Mouse (Mus musculus) heart, postnatal 25 days (tissue): ENCODE measurements around the gene Mdh1. TPM values are rescaled to one million over a fixed set of nuclear protein-coding genes. Genes with fewer than 3 reads are reported as not detected.
"Not testable (repeated sequence)": the region's sequence is repeated elsewhere in the genome, so short reads cannot be mapped to it uniquely, and the experiment has no call there.

Experiments
- DNase-seq: peaks from one replicate; pipeline ENCODE4 v3.0.0; 2022; ENCODE audit warnings: low spot score
- intact Hi-C: fragments of 180-260 bp; cut with DNase I; formaldehyde crosslinking; loops from one replicate; pipeline ENCODE4 v1.15.1; 2025
- microRNA-seq: library from miRNA; unstranded; fragments of <30 nt; microRNA quantifications from one replicate; pipeline ENCODE4 v1.2.0, GENCODE M21; 2022
- total RNA-seq, 2 experiments: library from RNA; stranded (reverse); gene quantifications; 2 replicates each; pipeline ENCODE4 v1.2.3; 2021

Gene Mdh1
- total RNA-seq, 2 experiments from 2014 or later: 2,362 to 2,650 TPM

DNA sequence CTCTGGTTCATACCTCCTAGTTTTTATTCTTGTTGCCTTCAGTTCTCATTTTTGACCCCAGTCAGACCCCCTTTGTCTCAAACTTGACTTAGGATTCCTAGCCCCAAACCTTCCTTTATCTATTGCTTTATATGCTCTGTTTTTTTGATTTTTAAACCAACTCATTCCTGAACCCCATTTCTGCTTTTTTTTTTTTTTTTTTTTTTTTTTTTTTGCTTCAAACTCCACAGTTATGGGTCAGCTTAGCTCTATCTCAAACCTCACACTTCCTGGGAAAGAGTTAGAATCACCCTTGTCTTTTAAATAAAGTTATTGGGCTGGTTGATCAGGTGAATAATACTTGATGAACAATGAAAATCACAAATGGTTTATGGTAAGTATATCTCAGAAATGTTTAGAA is 24.6 kb downstream of the Mdh1 start:
- intact Hi-C loops: no loop called here
- no peak for DNase-seq

DNA sequence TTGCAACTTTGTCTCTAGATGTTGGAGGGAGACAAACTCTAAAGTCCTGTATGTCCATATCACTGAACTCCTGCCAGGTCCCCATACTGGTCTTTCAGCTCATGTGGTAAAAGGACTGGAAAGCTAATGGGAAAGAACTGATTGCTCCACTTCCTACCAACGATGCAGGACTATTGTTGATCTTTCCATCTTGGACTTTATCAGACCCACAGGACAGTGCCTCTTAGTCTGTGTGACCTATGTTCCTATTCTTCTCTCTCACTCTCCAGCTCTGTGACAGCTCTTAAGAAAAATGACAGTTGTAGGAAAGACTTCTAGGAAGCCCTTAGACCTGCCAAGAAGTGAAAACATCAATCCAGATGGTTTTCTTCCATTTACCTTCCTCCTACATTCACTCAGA is 25.5 kb downstream of the Mdh1 start:
- intact Hi-C loops: no loop called here
- DNase-seq: no peak

DNA sequence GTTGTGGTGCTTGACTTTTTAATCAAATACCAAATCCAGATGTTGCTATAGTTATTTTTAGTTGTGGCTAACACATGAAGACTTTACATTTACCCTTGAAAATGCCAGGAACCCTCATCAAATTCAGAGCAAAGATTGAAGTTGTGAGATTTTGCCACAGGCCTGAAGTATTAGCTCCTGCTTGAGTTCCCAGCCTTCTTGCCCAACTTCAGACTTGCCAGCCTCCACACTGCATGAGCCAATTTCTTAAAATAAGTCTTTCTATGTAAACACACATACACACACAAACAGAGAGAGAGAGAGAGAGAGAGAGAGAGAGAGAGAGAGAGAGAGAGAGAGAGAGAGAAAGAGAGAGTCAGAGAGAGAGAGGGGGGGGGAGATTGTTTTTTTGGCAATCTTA is 26.2 kb downstream of the Mdh1 start:
- intact Hi-C loops: no loop called here

DNA sequence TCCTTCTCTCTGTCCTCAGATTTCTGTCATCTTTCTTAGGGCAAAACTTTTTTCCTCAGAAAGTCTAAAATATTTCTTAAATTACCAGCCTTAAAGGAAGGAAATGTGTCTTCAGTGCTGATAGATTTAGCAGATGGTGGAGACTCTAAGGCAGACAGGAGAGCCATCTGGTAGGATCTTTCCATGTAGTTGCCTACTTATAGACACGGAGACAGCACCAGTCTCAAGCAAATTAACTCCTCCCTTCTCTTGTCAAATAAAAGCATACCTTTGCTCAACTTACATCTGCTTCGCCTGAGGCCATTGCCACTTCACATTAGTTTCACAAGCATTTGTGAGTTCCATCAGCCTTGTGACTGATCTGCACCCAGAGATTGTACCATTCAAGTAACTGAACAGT is 27.1 kb downstream of the Mdh1 start:
- intact Hi-C loops: no loop called here
- DNase-seq: no peak

More for the DNA sequence above, 26.2 kb downstream of the Mdh1 start:
- no peak for DNase-seq

DNA sequence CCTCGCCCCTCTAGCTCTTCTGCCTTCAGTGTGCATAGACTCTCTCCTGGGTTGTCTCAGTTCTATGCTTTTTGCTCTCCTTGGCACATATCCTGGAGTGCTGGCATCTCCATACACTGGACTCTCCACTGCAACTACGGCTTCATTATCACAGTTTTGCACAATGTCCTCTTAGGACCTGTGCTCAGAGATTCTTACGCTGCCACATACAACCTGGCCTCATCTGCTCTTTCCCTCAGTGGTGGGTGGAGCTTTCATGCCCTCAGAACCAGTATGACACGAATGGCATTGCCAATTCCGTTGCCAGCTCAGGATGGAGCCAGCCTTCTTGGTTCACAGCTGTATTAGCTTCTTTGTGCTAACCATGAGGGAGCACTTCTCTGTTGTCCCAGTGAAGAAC is 29.4 kb downstream of the Mdh1 start:
- no peak for DNase-seq
- intact Hi-C loops: no loop called here

DNA sequence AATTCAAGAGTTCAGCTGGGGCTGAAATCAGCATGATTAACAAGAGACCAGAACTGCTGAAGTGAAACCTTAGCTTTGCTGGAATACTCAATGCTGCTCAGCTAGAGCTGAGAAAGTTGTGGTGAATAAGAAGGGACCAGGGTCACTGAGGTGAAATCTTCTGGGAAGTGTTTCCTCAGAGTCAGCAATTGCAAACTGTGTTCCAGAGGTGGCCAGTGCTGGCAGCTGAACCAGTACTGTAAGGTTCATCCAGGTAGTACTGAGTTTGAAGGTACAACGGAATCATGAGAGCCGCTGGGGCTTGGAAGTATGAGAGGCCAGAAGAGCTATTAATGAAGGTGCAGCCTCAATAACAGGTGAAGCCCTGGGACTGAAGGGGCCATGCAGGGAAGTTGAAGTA is 31.5 kb downstream of the Mdh1 start:
- no peak for DNase-seq
- intact Hi-C loops: no loop called here

DNA sequence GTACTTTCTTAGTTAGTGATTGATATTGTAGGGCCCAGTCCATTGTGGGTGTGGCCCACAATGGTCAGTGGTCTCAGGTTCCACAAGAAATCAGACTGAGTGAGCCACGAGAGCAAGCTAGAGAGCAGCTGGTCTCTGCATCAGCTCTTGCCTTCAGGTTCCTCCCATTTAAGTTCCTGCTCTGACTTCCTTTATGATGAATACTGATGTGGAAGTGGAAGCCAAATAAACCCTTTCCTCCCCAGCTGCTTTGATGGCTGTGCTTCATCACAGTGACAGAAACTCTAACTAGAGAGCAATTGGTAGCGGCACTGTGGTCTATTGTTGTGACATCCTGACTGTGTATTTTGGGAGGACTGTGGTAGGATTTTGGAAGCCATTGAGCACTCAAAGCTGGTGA is 32.1 kb downstream of the Mdh1 start:
- no peak for DNase-seq
- intact Hi-C loops: no loop called here

DNA sequence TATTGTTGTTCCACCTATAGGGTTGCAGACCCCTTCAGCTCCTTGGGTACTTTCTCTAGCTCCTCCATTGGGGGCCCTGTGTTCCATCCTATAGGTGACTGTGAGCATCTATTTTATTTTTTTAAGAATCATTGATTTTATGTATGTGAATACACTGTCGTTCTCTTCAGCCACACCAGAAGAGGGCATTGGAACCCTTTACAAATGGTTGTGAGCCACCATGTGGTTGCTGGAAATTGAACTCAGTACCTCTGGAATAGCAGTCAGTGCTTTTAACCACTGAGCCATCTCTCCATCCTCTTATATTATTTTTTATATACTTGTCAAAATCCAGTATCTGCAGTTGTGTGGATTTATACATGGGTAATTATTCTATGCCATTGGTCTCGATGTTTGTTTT is 41.3 kb downstream of the Mdh1 start:
- intact Hi-C loops, DNase-seq: not testable (repeated sequence)

DNA sequence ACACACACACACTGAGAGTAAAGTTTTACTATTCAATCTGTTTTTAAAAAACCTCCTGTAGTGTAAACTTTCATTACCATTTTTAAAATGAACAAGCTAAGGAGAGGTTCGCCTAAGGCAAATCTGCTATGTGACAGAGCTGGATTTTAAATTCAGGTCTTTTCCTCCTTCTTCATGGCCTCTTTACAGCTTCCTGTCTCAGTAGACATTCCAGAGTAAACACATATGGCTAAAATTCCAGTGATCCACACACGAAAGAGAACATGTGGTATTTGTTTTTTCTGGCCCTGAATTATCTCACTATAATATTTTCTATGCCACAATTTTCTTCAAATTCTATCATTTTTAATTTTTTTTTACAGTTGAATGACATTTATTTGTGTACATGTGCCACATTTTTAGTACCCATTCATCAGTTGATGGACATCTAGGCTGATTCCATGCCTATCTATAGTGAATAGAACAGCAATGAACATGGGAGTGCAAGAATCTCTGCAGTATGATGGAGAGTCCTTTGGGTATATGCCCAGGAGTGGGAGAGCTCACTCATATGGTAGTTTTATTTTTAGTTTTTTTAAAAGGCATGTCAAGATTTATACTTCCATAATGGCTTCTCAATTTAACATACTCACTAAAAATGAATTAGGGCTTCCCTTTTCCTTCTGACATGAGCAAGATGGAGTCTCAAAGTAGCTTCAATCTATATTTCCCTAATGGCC is 43.3 kb downstream of the Mdh1 start:
- intact Hi-C loops: no loop called here

DNA sequence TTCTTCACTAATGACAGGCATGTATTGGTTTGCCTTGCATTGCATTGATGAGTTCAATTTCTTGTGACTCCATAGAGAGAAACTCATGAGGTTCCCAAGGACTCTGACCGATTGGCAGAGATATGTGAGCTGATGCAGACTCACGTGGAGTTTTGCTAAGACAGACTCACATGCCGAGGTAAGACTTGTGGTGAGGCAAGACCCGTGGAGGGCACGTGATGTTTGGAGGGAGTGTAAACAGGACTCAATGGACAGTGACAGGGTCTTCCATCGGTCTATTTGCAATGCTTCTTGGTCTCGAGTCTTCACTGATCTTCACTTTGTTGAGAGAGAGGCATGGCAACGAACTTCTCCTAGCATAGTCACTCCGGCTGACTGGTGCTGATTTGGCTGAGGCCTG is 54.4 kb downstream of the Mdh1 start:
- DNase-seq: no peak
- intact Hi-C loops: no loop called here

More for the DNA sequence above, 43.3 kb downstream of the Mdh1 start:
- DNase-seq: no peak

DNA sequence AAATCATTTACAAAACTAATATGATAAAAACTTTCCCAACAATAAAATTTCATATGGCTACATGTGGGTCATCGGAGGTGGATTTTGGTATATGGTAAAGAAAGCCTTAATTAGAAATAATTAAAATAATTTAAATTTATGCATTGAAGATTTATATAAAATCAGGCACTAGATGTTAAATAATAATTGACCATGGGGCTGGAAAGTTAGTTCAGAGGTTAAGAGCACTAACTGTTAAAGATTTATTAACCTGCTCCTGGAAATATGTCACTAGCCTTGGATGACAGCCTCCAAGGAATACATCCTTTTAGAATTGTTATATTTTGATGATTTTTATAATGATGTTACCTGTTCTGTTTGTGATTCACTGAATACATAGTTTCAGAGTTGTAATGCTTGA is 55.8 kb downstream of the Mdh1 start:
- intact Hi-C loops, DNase-seq: not testable (repeated sequence)

DNA sequence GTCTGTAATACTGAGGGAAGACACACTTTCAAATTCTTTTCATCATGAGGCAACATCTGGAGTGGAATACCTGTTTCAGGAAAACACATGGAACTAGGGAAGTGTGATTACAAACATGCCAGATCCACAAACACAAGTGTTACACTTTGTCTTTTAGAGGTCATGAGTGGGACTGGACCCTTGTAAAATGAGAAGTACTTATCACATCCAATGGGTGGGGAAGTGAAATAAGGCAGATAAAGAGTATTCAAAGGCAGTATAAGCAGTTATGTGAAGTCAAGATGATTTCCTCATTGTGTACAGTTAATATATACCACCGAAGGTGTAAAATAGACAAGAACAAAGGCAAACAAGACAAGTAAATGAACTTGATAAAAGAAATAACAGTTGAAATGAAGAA is 61.6 kb downstream of the Mdh1 start:
- intact Hi-C loops, DNase-seq: not testable (repeated sequence)

DNA sequence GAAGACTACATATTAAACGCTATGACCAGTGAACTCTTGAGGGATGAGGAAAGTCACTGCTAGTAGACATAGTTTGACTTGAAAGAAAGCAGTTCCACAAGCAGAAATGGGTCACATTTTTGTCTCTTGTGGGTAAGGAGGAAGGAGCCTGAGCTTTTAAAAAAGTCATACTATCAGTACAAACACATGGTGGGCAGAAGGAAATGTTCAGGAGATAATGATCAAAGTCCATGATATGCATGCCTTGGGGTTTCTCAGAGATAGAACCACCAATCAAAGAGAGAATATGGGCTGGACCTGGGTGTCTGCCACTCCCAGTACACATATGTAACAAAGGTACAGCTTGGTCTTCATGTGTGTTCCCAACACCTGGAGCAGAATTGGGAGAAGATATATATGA is 63.5 kb downstream of the Mdh1 start:
- intact Hi-C loops, DNase-seq: not testable (repeated sequence)

DNA sequence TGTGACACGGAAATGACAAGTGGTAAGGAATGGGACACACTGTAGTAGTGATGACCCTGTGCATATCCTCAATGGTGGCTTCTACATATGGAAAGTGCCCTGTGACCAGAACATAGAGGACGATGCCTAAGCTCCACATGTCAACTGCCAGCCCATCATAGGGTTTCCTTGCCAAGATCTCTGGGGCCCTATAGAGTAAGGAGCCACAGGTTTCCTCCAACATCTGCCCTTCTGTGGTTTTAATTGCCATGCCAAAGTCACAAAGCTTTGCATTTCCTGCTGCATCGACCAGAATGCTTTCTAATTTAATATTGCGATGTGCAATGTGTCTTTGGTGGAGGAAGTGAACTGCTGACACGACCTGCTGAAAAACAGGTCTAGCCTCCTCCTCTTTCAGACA is 65.1 kb downstream of the Mdh1 start:
- intact Hi-C loops, DNase-seq: not testable (repeated sequence)

Small RNAs within 50 kb of the gene (microRNA-seq; reads per million reads assigned to microRNA genes)
- gene Gm22990: not detected

Other genes starting within 250 kb of the Mdh1 start
- 100 to 1,000 TPM; 206 to 224 TPM for gene Ugp2, start 201.2 kb downstream of the Mdh1 start, total RNA-seq
- gene Wdpcp, start 132 bp downstream of the Mdh1 start, total RNA-seq: 1 to 10 TPM; 3.7 to 4.0 TPM